Mouse (Mus musculus) embryo, embryonic 11 days (tissue): ENCODE measurements at regions not wholly inside any gene's neighbourhood (a gene's known extent, or its start where the extent isn't known, plus 50 kb on each side); places are given as distances from the start of the nearest gene placed in this dataset.

ENCODE experiments used
- DNase-seq: peaks from one replicate; pipeline ENCODE4 v3.0.0-alpha.2; 2015

DNA sequence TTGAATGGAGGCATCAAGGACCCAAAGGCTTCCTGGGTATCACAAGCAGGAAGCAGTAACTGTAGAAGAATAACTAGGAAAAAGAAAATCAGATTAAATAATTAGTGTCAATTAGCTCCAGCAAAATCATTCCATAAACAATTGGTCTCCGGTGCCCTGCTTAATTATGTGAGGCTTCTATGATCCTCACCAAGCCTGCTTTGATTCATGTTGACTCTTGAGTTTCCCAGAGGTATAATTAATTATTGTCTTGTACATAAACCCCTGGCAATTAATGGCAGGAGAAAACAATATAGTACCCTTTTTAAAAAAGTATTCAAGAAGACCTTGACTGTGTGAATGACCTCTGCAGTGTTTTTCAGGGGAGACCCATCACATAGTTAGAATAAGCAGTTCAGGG is 61.5 kb upstream of the Sp8 start:
- DNase-seq: no peak

DNA sequence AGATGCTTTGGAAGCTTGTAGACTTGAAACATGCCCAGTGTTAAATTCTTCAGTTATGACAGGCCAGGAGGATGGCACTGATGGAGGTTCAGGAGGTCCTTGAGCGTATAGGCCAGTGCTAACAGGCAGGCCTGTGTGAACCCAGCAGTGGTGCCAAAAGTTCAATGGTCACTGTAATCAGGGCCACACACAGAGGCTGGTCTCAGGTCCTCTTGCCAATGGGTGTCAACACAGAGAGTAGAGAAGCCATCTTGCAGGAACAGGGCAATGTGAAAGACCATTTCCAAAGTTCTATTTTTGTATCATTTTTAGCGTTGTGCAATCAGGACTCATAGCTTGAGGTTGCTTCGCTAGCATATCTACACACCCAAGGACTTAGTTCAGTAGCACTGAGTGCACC is 64.2 kb upstream of the Sp8 start:
- no peak for DNase-seq

DNA sequence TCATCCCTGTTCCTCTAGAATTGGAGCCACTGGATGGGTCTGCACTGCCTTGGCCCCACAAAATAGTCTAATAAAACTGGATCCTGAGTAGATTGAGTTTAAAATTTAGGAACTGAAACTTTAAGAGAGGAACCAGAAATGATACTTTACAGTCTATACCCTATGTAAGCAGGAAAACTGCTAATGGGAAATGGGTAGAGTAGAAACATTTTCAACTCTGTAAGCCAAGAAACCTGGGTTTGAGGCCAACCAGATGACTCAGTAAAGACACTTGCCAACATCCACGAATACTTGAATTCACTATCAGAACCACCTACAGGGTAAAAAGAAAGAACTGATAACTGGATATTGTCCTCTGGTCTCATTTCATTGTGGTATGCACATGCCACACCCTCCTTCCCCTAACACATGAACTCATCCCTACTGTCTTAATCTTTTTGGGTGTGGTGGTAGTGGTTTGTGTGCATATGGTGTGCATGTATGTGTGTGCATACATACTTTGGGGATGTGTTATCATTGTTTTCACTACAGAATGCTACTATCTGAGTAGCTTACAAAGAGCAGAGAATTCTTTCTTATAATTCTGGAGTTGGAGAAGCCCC is 70.6 kb upstream of the Sp8 start:
- no peak for DNase-seq

DNA sequence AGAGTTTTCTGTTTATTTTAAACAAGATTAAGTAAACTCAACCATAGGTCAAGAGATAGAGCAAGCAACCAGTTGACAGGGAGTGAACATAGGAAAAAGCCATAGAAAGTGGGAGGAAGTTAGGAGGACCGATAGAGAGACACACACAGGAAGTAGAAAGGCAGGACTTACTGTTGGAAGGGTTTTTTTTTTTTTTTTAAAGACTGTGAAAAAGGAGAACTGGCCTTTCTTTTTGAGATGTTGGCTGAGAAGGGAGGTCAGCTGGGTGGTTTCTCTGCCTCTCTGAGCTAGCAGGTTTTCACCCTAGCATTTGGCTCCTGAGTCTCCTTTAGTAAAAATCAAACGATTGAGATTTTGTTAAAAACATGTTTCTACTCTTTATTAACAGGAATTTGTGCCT is 73.3 kb upstream of the Sp8 start:
- DNase-seq: no peak

DNA sequence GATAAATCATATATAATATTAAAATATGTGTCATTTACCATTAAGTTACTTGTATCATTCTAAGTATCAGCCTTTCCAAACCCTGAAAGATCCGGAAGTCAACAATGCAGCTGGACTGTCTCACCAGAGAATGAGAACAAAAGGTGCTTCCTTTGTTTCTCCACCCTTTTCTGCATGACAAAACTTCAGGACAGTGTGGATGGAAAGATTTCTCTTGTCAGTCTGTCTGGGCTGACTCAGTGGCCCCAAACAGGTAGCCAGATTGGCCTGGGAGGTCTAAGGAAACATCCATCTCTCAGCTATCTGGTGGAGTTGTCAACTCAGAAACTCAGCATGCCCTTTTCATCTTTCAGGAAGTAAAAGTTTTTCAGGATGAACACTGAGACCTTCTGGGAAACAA is 79.7 kb upstream of the Sp8 start:
- no peak for DNase-seq

DNA sequence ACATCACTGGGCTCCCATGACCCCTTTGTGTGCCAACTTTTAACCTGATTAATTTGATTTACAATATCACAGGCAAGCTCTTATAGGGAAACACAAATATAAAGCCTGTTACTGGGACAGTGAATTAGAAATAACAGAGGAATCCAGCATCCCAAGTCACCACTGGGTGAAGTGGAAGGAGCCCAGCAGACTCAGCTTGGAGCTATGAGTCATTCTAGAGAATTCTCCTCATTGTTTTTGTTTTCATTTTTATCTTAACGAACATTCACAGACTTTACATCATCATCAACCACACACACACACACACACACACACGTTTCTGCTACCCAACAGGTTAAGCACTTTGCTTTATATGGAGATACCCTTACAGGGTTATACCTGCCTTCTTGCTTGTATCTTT is 92.1 kb upstream of the Sp8 start:
- no peak for DNase-seq

DNA sequence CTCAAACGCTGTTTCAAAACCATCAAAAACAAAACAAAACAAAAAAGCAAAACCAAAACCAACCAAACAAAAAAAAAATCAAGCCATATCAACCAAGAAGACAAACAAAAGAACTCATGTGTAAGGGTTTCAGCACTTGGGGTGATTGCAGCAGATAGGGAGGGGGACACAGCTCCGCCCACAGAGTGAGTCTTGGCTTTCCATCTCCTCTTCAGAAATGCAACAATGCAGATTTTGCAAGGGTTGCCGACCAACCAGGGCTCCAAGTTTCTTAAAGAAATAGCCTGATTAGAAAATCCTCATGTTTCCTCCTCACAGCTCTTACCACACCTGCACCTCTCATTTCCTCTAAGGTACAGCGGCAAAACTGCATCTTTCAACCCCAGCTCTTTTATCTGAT is 107.0 kb upstream of the Sp8 start:
- DNase-seq: no peak

DNA sequence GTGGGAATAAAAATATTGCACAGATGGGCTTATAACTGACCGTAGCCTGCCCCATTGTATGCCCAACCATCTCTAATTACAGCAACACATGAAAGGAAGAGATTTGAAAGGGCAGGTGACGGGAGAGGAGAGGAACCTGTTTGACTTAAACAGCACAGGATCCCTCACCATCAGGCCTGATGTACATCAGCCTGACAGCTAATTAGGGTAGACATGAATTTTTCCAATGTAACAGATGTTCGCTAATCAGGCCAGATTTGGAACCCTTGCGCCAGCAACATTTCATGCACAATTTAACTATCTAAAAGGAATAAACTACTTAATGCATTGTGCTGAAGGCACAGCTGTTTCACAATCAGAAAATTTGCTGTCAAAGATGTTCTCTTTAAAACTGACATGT is 120.2 kb upstream of the Sp8 start:
- DNase-seq: no peak

DNA sequence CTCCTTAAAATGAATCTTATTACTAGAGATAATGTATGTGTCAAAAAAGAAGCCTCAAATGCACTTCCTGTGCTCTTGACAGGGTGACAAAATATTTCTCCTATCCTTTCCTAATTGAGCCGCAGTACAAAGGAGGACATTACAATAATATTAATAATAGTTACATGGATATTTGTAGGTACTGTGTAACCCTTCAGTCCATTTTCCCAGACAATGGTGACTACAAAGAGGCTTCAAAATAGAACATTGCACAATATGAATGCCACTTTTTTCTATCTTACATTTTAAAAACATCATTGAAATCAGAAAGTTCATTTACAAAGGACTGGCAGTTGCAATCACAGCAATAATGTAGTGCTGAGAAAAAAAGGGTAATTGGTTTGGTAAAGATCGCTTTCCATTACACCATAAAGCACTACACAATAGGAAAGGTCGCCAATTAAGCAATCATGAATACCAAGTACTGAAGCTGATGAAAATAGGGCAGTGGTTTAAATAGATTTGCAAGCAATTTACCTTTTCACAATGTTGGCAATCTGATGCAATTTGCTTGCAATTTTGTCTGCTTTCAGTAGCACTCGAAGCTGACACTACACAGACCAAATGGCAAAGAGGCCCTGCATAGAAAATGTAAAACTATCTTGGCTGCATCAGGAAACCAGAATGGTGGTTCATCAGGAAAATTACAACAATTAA is 126.1 kb upstream of the Sp8 start:
- no peak for DNase-seq

DNA sequence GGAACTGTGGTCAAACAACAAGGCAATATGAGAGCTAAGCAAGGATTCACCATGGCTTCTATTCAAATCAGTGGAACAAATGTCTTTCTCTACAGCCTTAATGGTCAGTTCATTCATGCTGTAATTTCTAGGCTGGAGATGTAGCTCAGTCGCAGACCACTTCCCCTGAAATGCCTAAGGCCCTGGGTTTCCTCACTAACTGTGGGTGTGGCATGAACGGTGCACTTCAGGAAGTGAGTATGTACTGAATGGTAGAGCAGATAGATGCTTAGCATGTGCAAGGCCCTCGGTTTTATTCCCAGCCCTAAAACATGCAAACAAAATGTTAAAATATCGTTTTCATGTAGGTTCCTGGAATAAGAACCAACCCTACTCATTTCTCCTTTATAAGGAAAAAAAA is 129.3 kb upstream of the Sp8 start:
- no peak for DNase-seq

DNA sequence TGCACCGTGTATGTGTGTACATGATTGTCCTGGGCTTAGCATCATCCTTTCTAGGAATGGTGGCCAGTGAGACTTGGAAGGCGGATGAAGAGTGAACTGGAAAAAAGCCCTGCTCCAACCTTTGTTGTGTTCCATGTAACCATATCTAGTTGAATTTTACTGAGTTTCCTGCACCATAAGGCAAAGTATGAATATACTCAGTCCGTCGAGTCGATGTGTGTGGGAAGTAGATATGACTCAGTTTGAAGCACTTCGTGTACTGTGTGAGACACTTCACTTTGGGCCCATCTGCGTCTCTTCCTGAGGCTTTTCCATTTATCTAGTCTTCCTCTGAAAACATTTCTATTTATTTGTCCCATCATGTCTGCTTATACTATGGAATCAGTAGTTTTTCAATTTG is 139.5 kb upstream of the Sp8 start:
- DNase-seq: no peak

DNA sequence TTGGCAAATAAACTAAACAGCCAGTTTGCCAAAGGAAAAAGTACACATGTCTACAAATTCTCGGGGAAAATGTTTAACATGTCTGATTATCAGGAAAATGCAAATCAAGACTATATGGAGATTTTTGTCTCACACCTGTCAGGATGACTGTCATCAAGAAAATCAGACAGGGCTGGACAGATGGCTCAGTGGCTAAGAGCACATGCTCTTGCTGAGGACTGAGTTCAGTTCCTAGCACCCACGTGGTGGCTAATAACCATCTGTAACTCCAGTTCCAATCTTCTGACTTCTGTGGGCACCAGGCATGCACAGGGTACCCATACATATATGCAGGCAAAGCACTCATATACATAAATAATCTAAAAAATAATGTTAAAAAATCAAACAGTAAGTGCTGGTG is 141.3 kb upstream of the Sp8 start:
- DNase-seq: no peak

DNA sequence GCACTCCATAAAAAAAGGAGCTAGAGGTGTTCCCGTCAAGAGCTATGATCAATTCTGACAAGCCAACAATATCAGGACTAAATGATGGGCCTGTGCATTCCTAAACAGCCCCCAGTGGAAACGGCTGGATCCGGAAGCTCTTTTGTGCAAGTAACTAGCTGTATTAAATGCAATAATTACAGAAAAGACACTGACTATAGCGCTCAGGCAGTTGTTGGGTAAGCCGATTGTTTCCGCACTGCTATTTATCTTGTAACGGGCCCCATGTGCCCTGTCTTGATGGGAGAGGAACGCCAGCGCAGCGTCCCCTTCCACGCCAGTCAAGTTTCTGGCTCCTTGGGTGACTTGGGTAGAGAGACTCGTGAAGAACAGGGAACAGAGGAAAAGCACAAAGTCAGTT is 142.4 kb upstream of the Sp8 start:
- peak; percentile 8 for DNase-seq

DNA sequence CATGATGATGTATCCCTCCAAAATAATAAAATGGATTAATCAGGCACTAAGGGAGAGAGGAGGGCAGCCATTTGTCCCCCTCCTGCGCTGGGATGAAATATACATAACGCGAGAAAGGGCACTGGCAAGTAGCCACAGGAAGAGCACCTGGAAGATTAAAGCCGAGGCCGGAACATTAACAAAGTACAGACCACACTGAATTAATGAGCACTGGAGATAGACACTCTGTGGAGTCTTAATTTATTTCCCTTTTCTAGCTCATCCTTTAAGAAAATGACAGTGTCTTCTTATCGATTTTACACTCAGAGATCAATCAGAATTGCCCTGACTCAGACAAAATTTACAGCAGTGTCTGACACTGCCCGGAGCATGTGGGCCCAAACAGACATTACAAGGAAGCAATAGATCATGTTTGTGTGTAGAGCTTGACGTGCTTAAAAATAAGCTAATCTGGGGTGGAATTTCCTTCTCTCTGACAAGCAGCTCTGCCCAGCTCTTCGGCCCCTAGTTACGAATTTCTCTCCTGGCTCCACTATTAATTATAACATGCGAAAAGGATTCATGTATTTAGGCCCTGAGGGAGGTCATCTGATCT is 143.0 kb upstream of the Sp8 start:
- peak; percentile 11 for DNase-seq

DNA sequence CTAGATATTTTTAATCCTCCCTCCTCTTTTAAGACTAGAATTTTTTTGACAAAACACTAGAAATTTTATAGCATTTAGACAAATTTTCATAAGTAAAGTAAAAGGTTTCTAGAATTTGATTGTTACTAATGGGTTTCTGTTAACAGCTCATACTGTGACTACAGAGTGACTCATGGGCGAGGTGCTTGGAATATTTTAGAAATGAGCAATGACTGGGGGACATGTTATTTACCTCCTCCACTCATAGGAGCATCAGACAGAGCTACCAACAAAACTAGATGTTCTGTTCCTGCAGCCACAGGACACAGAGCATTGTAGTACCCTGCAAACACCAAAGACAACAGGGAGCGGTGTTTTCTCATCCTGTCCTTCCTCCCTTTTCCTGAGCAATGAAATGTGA is 144.3 kb upstream of the Sp8 start:
- no peak for DNase-seq

DNA sequence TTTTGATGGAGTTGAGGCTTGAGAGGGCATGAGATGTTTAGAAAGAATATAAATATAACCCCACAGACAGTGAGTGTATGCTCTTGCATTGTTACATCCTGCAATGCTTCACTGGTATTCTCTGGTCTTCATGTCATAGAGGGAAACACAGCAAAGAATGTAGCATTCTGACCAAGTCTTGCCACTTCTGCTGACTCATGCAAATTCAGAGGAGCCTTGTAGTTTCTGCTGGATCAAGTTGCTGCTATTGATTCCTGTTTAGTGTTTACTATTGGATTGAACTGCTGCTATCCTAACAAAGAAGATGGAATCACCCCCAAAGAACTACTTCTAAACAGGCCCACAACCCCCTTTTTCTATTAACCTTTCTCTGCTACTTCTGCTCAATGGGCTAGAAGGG is 148.0 kb upstream of the Sp8 start:
- no peak for DNase-seq

DNA sequence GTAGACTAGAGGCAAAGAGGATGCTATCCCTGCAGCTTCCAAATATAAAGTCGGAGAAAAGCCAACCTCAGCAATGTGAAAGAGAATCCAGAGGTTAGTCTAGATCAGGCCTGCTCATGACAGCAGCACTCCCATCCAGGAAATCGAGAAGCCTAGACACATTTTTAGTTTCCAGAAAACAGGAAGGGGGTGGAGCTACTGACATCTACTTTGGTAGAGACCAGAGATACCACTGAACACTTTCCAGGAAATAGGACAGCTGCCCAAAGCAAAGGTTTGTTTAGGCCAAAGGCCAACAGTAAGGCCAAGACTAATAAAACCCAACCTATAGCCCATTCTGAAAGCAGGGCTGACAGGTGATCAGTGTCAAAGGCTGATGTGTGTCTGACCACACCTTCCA is 151.4 kb upstream of the Sp8 start:
- no peak for DNase-seq

DNA sequence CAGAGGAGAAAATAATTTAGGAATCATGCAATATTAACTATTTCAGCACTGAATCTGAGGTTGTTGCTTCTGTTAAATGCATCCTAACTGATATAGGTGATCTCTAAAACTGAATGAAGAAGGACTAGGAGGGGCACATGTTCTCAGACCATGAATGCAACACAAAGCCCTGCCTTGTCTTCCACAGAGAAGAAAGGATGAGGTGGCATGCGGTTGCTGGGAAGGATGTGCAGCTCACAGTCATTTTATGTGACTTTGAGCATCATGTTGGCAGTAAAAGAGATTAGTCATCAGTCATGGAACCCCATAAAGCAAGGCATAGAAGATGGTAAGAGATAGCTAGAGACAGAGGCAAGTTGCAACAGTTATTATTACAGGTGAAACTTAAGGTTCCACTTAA is 163.2 kb upstream of the Sp8 start:
- no peak for DNase-seq

DNA sequence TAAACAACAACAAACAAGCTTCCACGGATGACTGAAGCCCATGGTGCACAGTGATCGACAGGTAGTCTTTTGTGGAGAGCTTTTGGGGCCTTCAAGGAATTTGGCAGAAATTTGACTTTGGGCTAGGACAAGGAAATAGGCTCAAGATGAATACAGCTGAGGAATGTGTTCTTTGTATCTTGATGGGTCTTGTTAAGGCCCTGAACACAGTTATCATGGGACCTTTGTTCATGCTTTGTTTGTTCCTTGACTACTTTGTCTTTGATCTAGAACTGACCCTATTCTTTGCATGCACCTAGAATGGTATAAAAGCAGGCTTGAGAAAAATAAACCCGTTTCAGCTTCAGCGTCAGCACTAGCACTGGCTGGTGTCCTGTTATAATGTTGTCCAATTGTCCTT is 168.1 kb upstream of the Sp8 start:
- DNase-seq: no peak

DNA sequence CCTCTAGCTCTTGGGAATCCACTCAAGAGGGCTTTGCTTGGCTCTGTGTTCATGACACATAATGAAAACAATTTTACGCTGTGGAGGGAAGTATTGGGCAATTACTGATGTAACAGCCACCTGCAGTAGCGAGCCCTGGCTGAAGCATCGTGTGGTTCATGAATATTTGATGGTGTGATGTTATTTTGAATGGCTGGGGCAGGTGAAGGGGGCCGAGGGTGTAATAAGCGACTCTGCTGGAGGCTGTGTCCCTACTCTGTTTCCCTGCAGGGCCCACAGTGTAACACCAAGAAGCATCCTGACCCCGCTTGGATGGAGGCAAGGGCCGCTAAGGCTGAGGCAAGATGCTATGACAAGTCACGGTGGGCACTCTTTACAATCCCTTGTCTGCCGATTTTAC is 184.6 kb upstream of the Sp8 start:
- peak; percentile 57 for DNase-seq

DNA sequence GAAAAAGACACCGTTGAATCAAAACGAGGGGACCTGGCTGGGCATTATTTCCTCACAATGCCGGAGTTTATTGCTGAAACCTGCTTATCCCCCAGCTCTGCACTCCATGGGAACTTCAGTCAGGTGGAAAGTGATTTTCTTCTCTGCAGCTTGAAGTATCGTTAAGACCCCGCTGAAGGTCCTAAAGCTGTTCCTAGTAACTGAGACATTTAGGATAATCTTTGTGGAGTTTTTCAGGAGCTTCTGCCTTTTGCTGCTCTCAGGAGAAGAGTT is 185.0 kb upstream of the Sp8 start:
- DNase-seq: peak; percentile 65

DNA sequence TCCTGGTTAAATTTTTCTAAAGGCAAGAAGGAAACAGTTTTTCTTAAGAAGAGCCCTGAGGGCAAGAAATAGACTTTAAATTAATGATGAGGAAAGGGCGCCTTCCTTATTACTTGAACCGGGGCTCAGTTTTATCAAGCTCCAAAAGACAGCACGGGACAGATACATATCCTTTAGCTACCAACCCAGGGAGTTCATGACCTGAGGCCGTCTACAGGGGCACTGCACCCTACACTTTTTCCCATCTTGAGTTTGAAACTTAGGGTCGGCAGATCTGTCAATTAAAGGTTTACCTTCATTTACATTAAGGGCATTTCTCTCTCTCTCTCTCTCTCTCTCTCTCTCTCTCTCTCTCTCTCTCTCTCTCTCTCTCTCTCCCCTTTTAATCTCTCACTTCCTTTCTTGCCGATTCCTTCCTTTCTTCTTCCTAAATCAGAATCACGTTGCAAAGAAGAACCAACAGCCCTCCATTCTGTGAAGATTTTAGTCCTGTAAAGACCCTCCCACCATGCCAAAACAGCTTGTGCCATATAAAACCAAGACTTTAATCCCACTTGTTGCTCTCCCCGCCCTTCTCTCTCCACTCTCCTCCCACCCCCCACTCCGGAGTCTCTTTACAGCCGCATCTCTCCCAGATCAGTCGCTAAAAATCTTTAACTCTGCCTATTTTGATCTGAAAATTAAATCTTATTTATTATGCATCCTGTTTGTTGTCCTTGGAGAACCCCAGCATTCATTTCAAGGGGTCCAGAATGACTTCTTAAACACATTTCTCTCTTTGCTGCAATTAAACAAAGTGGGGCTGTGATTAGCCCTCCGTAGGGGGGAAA is 185.5 kb upstream of the Sp8 start:
- DNase-seq: peak; percentile 49

DNA sequence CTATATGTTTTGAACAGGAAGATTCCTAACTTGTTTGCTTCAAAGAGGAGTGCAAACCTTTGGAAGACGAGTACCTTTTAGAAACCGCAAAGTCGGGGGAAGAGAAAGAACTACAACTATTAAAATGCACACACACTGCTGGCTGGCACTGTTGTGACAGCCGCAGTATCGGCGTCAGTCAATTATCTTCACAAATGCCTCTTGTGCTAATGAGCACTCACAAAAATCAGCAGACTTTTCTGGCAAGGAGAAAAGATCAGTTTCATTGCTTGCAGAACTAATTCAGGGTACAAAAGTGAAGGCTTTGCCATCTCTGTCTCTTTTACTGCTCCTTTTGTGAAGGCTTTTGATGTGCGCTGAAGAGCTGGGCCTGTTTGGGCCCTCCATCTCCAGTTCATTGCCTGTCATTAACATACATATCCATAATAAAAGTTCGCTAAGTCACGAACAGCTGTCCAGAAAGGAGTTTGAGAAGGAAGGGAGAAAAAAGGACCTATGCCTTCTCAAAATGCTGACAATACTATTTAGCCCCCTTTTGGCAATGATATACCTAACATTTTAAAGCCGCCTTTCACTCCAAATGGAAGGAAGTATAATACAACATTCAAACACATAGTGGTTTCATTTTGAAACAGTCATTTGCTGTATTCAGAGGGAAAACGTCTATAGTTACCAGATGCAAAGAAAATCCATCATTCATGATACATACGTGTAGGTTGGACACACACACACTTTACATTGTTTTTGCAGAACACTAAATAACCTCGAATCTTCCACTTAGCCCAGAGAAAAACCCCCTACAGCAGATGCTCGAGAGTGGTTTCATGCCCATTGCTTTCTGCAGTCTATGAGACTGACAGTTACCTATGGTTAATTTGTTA is 186.6 kb upstream of the Sp8 start:
- peak; percentile 34 for DNase-seq
